Mouse (Mus musculus) lung, adult 2 months (tissue): Measurements from ENCODE around the gene Batf3. TPM values are rescaled to one million over a fixed set of nuclear protein-coding genes. Genes with fewer than 3 reads are reported as not detected.

ENCODE experiments used
- DNase-seq: peaks from one replicate; pipeline ENCODE4 v3.0.0; 2022
- H3K4me1 ChIP-seq: fragments of 200-500 bp; 2 replicates; pipeline ENCODE4 v1.6.1; 2011; ENCODE audit warnings: low read length; ENCODE audit not compliant: control insufficient read depth, insufficient read depth
- H3K4me3 ChIP-seq: fragments of 200-500 bp; replicated peaks from 2 replicates; pipeline ENCODE3; 2011; ENCODE audit warnings: low read depth, mild to moderate bottlenecking, control low read depth, low read length; ENCODE audit errors: extremely low read depth
- CTCF ChIP-seq: fragments of 200-500 bp; IDR thresholded peaks from 2 replicates; pipeline ENCODE4 v1.5.1; 2011; ENCODE audit warnings: mild to moderate bottlenecking, low read length, control low read depth; ENCODE audit not compliant: insufficient read depth
- POLR2A ChIP-seq: fragments of 200-500 bp; IDR thresholded peaks from 2 replicates; pipeline ENCODE4 v1.6.1; 2011; ENCODE audit warnings: low read depth, mild to moderate bottlenecking, control low read depth, low read length, borderline replicate concordance; ENCODE audit errors: extremely low read depth
- WGBS: fragments of 180-500 bp; shearing (Covaris S2); methylation state at CpG from one replicate; pipeline ENCODE4 v1.1.7; 2018; 5-methylcytosine and 5-hydroxymethylcytosine counted together
- polyA plus RNA-seq: library from polyadenylated mRNA; depleted of rRNA; stranded (reverse); fragments of >200 nt; gene quantifications from 2 replicates; pipeline ENCODE4 v1.2.3, GENCODE M21; 2012

The Batf3 gene
- polyA plus RNA-seq, 1 experiment: 5.1 TPM

GRCm38 (mm10) chr1:191115514-191116238, 18.0 kb downstream of the Batf3 start:
- Histone ChIP-seq H3K4me3 (no peak overlapping the region), H3K4me1 (no peaks in the 10 kb centered on the region)
- WGBS: 78% methylated on average over 11 of the region's 11 CpGs
- TF ChIP-seq POLR2A (no peak), CTCF (no peak)
- no peak for DNase-seq

GRCm38 (mm10) chr1:191122744-191123143, 25.1 kb downstream of the Batf3 start:
- DNase-seq: no peak
- no peak overlapping the region for H3K4me3 ChIP-seq
- no peak for TF ChIP-seq POLR2A
- H3K4me1 ChIP-seq: no peaks in the 10 kb centered on the region
- 27% methylated on average over 3 of the region's 3 CpGs for WGBS

- H3K4me1 ChIP-seq: no peaks in the 10 kb centered on the region
- DNase-seq: no peak
- 78% methylated on average over 2 of the region's 2 CpGs for WGBS
- TF ChIP-seq POLR2A: no peak
- no peak for TF ChIP-seq CTCF
- H3K4me3 ChIP-seq: no peak overlapping the region
These were observed 26.0 kb downstream of the Batf3 start for GRCm38 (mm10) chr1:191123696-191124095.

- WGBS: 68% methylated on average over 4 of the region's 4 CpGs
- no peak for DNase-seq
- H3K4me1 ChIP-seq: no peaks in the 10 kb centered on the region
- TF ChIP-seq POLR2A (no peak), CTCF (no peak)
- no peak overlapping the region for H3K4me3 ChIP-seq
These were observed 26.6 kb downstream of the Batf3 start for GRCm38 (mm10) chr1:191124288-191124687.

GRCm38 (mm10) chr1:191125811-191126638, 28.4 kb downstream of the Batf3 start:
- Histone ChIP-seq H3K4me3 (no peak overlapping the region), H3K4me1 (no peaks in the 10 kb centered on the region)
- peak; percentile 67 for DNase-seq
- no peak for TF ChIP-seq POLR2A
- TF ChIP-seq CTCF: peak; percentile 68
- 13% methylated on average over 38 of the region's 38 CpGs for WGBS

- no peak for DNase-seq
- WGBS: 83% methylated on average over 2 of the region's 2 CpGs
- TF ChIP-seq CTCF (no peak), POLR2A (no peak)
- Histone ChIP-seq H3K4me1 (no peaks in the 10 kb centered on the region; the same call in 1 of the 2 replicates), H3K4me3 (no peak overlapping the region)
These were observed 34.0 kb downstream of the Batf3 start for GRCm38 (mm10) chr1:191131692-191132091.

GRCm38 (mm10) chr1:191132240-191132639, 34.6 kb downstream of the Batf3 start:
- 65% methylated on average over 5 of the region's 5 CpGs for WGBS
- no peak for DNase-seq
- H3K4me1 ChIP-seq: no peaks in the 10 kb centered on the region; the same call in 1 of the 2 replicates
- no peak overlapping the region for H3K4me3 ChIP-seq
- TF ChIP-seq POLR2A (no peak), CTCF (no peak)

- WGBS: 25% methylated on average over 5 of the region's 5 CpGs
- no peak for DNase-seq
These were observed 35.3 kb downstream of the Batf3 start for GRCm38 (mm10) chr1:191132934-191133333.

GRCm38 (mm10) chr1:191135406-191135805, 37.8 kb downstream of the Batf3 start:
- no peak for DNase-seq
- Histone ChIP-seq H3K4me1 (no peaks in the 10 kb centered on the region; the same call in 1 of the 2 replicates), H3K4me3 (no peak overlapping the region)
- WGBS: 62% methylated on average over 4 of the region's 4 CpGs
- no peak for TF ChIP-seq POLR2A
- no peak for TF ChIP-seq CTCF

More at GRCm38 (mm10) chr1:191132934-191133333, 35.3 kb downstream of the Batf3 start:
- TF ChIP-seq CTCF: no peak
- no peak for TF ChIP-seq POLR2A
- Histone ChIP-seq H3K4me1 (no peaks in the 10 kb centered on the region; the same call in 1 of the 2 replicates), H3K4me3 (no peak overlapping the region)
